Mouse (Mus musculus): ENCODE measurements around the gene Zfp771. TPM values are rescaled to one million over a fixed set of nuclear protein-coding genes. Genes with fewer than 3 reads are reported as not detected.

The Zfp771 gene
- polyA plus RNA-seq, 1 experiment from 2014 or later: 39.7 TPM

DNA sequence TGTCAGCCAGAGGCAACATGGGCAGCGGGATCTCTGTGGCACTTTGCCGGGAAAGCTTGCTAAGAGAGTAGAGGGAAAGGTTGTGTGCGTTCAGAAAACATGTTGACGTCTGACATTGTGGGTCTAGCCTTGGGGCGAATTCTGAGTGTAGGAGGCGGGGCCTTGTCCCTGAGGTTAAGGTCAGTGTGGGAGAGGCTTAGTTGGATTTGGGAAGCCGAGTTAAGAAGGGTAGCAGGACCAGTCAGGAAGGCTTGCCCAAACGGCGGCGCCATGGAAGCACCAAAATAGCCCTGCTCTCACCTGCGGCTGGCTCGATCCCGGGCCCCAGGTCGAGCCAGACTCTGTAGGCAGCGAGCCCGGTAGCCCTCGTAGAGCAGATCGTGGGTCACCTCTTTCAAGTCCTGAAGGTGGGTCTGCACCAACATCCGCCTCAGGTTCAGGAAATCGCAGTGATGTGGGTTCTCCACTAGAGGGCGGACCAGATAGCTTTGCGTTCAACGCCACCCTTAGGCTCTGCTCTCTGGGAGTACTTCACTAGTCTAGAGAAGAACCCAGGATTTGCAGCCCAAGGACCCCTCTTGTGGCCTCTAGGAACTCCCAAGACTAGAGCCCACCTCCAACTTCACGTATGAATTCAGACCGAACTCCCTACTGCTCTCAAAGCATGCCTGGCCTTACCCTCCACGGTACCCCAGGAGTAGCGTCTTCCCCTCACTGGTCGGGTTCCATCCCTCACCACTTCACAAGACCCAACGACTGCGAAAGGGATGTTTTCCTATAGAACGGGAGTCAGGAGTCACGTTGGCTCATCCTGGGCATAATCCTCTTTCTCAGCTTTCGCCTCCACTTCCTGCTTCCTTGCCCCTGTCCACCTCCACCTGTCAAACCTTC lies 28.8 kb upstream of the Zfp771 start:
- no peaks in the 10 kb centered on the region for H3K9me3 ChIP-seq (replicated peaks; ENCODE audit: control insufficient read depth, low read length)
- peak overlapping the region; percentile 69 for H3K4me2 ChIP-seq
- H3K9ac ChIP-seq (ENCODE audit: low read depth, low read length): peak overlapping the region; percentile 70
- peaks cover 22% of the 10 kb centered on the region for H3K4me1 ChIP-seq (ENCODE audit: control insufficient read depth, insufficient read depth, low read length)
- H3K4me3 ChIP-seq (ENCODE audit: low read depth, low read length): peak overlapping the region; percentile 35
- ATAC-seq (replicated peaks; ENCODE audit: insufficient number of reproducible peaks, low FRiP score, low TSS enrichment): no peak
- 20% methylated on average over 33 of the region's 33 CpGs for whole genome bisulfite sequencing (ENCODE audit: insufficient replicate concordance)
- no peaks in the 10 kb centered on the region for H3K36me3 ChIP-seq (ENCODE audit: control insufficient read depth, insufficient read depth, low read length)
- H3K27me3 ChIP-seq (ENCODE audit: control insufficient read depth, insufficient read depth, low read length): no peaks in the 10 kb centered on the region
- no peak overlapping the region for H3K27ac ChIP-seq (ENCODE audit: low read depth, low read length)

DNA sequence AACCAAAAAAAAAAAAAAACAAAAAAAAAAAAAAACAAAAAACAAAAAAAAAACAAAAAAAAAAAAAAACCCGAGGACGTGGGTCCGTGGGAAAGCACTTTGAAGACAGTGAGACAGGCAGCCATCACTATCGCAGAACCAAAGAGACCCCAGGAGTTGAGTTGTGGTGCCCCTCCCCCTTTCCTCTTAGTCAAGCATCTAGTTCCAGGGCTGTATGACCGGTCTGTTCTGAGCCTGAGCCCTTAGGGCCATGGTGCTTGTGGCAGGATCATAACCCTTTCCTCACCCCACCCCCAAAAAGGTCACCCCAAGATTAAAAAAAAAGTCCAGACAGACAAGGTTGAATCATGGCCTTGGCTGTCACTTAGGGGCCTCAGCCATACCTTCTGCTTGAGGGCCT lies 27.8 kb upstream of the Zfp771 start:
- Histone ChIP-seq H3K4me3 (ENCODE audit: low read depth, low read length) (no peak overlapping the region), H3K9ac (ENCODE audit: low read depth, low read length) (no peak overlapping the region), H3K9me3 (replicated peaks; ENCODE audit: control insufficient read depth, low read length) (no peaks in the 10 kb centered on the region), H3K27ac (ENCODE audit: low read depth, low read length) (no peak overlapping the region), H3K4me1 (ENCODE audit: control insufficient read depth, insufficient read depth, low read length) (peaks cover 19% of the 10 kb centered on the region), H3K4me2 (no peak overlapping the region), H3K27me3 (ENCODE audit: control insufficient read depth, insufficient read depth, low read length) (no peaks in the 10 kb centered on the region), H3K36me3 (ENCODE audit: control insufficient read depth, insufficient read depth, low read length) (no peaks in the 10 kb centered on the region)
- no peak for ATAC-seq (replicated peaks; ENCODE audit: insufficient number of reproducible peaks, low FRiP score, low TSS enrichment)
- WGBS (ENCODE audit: insufficient replicate concordance): 84% methylated on average over 5 of the region's 5 CpGs

DNA sequence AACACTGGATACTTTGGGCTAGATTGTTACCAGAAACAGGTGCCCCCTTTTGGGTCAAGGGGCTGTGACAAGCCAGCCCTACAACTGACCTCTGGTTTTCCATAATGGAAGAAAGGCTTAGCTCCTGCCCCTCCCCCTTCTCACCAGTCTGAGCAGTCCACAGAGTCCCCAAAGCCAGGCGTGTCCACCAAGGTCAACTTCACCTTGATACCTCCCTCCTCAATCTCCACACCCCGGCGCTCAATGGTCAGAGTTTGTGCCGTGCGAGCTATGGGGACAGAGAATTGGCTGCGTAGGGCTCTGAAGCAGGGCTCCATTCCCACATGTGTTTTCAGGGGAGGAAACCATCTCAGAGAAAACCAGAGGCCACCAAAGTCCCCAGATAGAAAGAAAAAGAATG lies 26.6 kb upstream of the Zfp771 start:
- Histone ChIP-seq H3K9me3 (replicated peaks; ENCODE audit: control insufficient read depth, low read length) (no peaks in the 10 kb centered on the region), H3K27ac (ENCODE audit: low read depth, low read length) (peak overlapping the region; percentile 71), H3K9ac (ENCODE audit: low read depth, low read length) (peak overlapping the region; percentile 54), H3K27me3 (ENCODE audit: control insufficient read depth, insufficient read depth, low read length) (no peaks in the 10 kb centered on the region), H3K4me3 (ENCODE audit: low read depth, low read length) (no peak overlapping the region), H3K4me2 (peak overlapping the region; percentile 40), H3K4me1 (ENCODE audit: control insufficient read depth, insufficient read depth, low read length) (peaks cover 18% of the 10 kb centered on the region), H3K36me3 (ENCODE audit: control insufficient read depth, insufficient read depth, low read length) (no peaks in the 10 kb centered on the region)
- WGBS (ENCODE audit: insufficient replicate concordance): 55% methylated on average over 6 of the region's 6 CpGs
- no peak for ATAC-seq (replicated peaks; ENCODE audit: insufficient number of reproducible peaks, low FRiP score, low TSS enrichment)

DNA sequence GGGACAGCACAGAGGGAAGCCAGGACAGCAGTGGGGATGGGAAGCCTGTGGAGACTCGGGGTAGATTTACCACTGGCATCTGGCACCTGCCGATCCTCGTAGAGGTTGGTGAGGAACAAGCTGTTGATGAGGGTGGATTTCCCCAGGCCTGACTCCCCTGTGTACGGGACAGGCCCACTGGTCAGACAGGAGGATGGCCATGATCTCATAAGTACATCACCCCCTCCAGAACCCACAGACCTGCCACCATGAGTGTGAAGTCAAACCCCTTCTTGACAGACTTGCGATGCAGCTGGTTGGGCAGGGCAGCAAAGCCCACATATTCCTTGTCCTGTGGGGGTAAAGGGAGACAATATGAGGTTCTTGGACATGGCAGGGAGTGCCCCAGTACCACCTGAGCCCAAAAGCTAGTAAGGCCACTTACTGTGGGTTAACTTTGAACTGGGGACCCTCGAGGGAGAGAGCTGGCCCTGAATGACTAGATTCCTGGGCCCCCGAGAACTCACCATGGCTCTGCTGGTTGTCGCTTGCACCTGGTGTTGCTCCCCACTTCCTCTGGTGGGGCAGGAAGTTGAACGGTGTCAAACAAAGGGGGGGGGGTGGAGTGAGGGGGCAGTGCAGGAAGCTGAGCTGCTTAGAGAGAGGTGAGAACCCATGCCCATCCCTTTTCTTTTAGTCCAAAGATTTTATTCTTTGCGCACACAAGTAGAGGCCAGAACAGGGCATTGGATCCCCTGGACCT lies 26.0 kb upstream of the Zfp771 start:
- H3K27me3 ChIP-seq (ENCODE audit: control insufficient read depth, insufficient read depth, low read length): no peaks in the 10 kb centered on the region
- H3K4me1 ChIP-seq (ENCODE audit: control insufficient read depth, insufficient read depth, low read length): peaks cover 18% of the 10 kb centered on the region
- no peak; the same call in 1 of the 2 replicates for ATAC-seq (replicated peaks; ENCODE audit: insufficient number of reproducible peaks, low FRiP score, low TSS enrichment)
- H3K4me3 ChIP-seq (ENCODE audit: low read depth, low read length): no peak overlapping the region
- peak overlapping the region; percentile 40 for H3K4me2 ChIP-seq
- peak overlapping the region; percentile 71 for H3K27ac ChIP-seq (ENCODE audit: low read depth, low read length)
- 51% methylated on average over 10 of the region's 10 CpGs for WGBS (ENCODE audit: insufficient replicate concordance)
- no peaks in the 10 kb centered on the region for H3K9me3 ChIP-seq (replicated peaks; ENCODE audit: control insufficient read depth, low read length)
- no peaks in the 10 kb centered on the region for H3K36me3 ChIP-seq (ENCODE audit: control insufficient read depth, insufficient read depth, low read length)
- peak overlapping the region; percentile 54 for H3K9ac ChIP-seq (ENCODE audit: low read depth, low read length)

DNA sequence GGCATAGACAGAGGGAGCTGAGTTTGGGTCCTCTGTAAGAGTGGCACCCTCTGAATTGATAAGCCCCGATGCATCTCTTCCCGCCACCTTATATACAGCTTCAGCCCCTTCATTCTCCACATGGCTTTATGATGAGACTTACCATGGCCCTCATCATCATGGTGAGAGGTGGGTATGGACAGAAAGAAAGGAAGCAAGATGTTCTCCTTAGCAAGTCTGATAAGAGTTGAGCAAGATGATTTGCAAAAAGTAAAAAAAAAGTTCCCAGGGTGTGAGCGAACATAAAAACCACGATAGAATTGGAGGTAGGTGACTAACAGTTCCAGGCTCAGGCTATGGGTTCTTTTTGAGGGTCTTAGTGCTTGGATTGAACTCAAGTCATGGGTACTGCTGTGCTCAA lies 25.4 kb upstream of the Zfp771 start:
- ATAC-seq (replicated peaks; ENCODE audit: insufficient number of reproducible peaks, low FRiP score, low TSS enrichment): no peak
- WGBS (ENCODE audit: insufficient replicate concordance): 82% methylated on average over 4 of the region's 4 CpGs
- Histone ChIP-seq H3K36me3 (ENCODE audit: control insufficient read depth, insufficient read depth, low read length) (no peaks in the 10 kb centered on the region), H3K4me3 (ENCODE audit: low read depth, low read length) (no peak overlapping the region), H3K4me2 (no peak overlapping the region), H3K4me1 (ENCODE audit: control insufficient read depth, insufficient read depth, low read length) (peaks cover 18% of the 10 kb centered on the region), H3K27me3 (ENCODE audit: control insufficient read depth, insufficient read depth, low read length) (no peaks in the 10 kb centered on the region), H3K9ac (ENCODE audit: low read depth, low read length) (no peak overlapping the region), H3K27ac (ENCODE audit: low read depth, low read length) (no peak overlapping the region), H3K9me3 (replicated peaks; ENCODE audit: control insufficient read depth, low read length) (no peaks in the 10 kb centered on the region)

DNA sequence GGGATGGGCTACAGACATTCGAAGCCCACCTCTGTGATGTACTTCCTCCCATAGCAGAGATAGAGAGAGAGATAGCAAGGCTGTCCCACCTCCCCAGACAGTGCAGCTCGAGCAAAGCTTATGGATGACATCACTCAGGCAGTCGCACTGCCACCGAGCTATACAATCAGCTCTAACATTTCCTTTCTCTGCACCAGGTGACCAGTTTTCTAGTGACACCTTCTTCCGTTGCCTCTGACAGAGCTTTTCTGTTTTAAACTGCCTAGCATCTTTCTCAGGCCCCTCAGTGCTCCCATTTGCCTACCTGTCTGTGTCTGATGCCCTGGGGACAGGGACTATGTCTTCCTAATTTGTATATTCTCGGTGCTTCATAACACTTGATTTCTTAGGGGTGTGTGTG lies 23.6 kb upstream of the Zfp771 start:
- 74% methylated on average over 6 of the region's 6 CpGs for WGBS (ENCODE audit: insufficient replicate concordance)
- H3K27ac ChIP-seq (ENCODE audit: low read depth, low read length): no peak overlapping the region

DNA sequence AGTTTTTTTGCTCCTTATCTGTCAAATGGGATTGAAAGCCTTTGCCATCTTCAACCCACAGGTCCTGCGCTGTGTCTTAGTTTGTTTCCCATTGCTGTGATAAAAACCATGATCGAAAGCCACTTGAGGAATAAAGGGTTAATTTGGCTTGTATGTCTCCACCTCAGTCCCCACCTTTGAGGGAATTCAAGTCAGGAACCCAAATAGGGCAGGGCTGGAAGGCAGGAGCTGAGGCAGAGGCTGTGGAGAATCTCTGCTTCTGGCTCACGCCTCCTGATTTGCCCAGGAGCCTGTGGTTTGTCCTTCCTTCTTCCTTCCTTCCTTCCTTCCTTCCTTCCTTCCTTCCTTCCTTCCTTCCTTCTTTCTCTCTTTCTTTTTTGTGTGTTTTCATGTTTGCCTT lies 21.0 kb upstream of the Zfp771 start:
- Histone ChIP-seq H3K27me3 (ENCODE audit: control insufficient read depth, insufficient read depth, low read length) (no peaks in the 10 kb centered on the region), H3K4me1 (ENCODE audit: control insufficient read depth, insufficient read depth, low read length) (no peaks in the 10 kb centered on the region), H3K4me2 (no peak overlapping the region), H3K9ac (ENCODE audit: low read depth, low read length) (no peak overlapping the region), H3K9me3 (replicated peaks; ENCODE audit: control insufficient read depth, low read length) (no peaks in the 10 kb centered on the region), H3K27ac (ENCODE audit: low read depth, low read length) (no peak overlapping the region), H3K36me3 (ENCODE audit: control insufficient read depth, insufficient read depth, low read length) (no peaks in the 10 kb centered on the region), H3K4me3 (ENCODE audit: low read depth, low read length) (no peak overlapping the region)
- WGBS (ENCODE audit: insufficient replicate concordance): 89% methylated on average over 3 of the region's 3 CpGs
- no peak for ATAC-seq (replicated peaks; ENCODE audit: insufficient number of reproducible peaks, low FRiP score, low TSS enrichment)

More for the DNA sequence above, 23.6 kb upstream of the Zfp771 start:
- H3K27me3 ChIP-seq (ENCODE audit: control insufficient read depth, insufficient read depth, low read length): no peaks in the 10 kb centered on the region
- no peaks in the 10 kb centered on the region for H3K9me3 ChIP-seq (replicated peaks; ENCODE audit: control insufficient read depth, low read length)
- H3K4me2 ChIP-seq: no peak overlapping the region
- peaks cover 11% of the 10 kb centered on the region for H3K4me1 ChIP-seq (ENCODE audit: control insufficient read depth, insufficient read depth, low read length)
- no peak overlapping the region for H3K9ac ChIP-seq (ENCODE audit: low read depth, low read length)
- ATAC-seq (replicated peaks; ENCODE audit: insufficient number of reproducible peaks, low FRiP score, low TSS enrichment): no peak
- H3K4me3 ChIP-seq (ENCODE audit: low read depth, low read length): no peak overlapping the region
- H3K36me3 ChIP-seq (ENCODE audit: control insufficient read depth, insufficient read depth, low read length): no peaks in the 10 kb centered on the region

DNA sequence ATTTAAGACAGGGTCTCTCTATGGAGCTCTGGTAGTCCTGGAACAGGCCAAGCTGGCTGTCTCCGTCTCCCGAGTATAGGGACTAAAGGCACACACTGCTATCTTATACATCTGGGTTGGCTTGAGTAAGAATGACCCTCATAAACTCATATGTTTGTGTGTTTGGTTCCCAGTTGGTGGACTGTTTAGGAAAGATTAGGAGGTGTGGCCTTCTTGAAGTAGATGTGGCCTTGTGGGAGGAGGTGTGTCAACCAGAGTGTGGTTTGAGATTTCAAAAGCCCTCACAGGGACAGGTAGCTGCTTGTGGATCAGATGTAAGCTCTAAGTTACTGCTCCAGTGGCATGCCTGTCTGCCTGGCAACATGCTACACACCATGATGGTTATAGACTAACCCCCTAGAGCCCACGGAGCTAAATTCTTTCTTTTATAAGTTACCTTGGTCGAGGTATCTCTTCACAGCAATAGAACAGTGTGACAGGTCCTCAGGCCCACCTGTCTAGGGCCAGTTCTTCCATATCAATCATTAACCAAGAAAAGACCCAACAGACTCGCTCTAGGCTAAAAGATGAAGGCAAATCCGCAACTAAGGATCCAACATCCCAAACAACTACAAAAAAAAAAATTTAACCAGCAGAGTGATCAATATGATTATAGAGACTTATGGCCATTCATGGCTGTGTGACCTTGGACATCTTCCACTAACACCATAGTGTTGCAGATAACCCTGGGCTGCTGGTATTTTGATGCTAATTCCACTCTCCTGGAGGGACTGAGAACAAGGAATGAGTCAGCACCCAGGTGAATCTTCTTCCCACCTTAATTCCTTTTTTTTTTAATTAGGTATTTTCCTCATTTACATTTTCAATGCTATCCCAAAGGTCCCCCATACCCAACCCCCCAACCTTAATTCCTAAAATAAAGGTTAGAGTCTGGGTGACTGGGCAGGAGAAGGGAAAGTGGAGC lies 20.3 kb upstream of the Zfp771 start:
- Histone ChIP-seq H3K36me3 (ENCODE audit: control insufficient read depth, insufficient read depth, low read length) (no peaks in the 10 kb centered on the region), H3K4me3 (ENCODE audit: low read depth, low read length) (no peak overlapping the region), H3K9me3 (replicated peaks; ENCODE audit: control insufficient read depth, low read length) (no peaks in the 10 kb centered on the region), H3K4me2 (no peak overlapping the region), H3K4me1 (ENCODE audit: control insufficient read depth, insufficient read depth, low read length) (no peaks in the 10 kb centered on the region), H3K27me3 (ENCODE audit: control insufficient read depth, insufficient read depth, low read length) (no peaks in the 10 kb centered on the region), H3K27ac (ENCODE audit: low read depth, low read length) (no peak overlapping the region), H3K9ac (ENCODE audit: low read depth, low read length) (no peak overlapping the region)
- no peak for ATAC-seq (replicated peaks; ENCODE audit: insufficient number of reproducible peaks, low FRiP score, low TSS enrichment)
- 81% methylated on average over 6 of the region's 6 CpGs for WGBS (ENCODE audit: insufficient replicate concordance)

Measured in heart, embryonic 11.5 days (tissue).